Mouse (Mus musculus) midbrain, embryonic 15.5 days (tissue): ENCODE results near the gene Fam174b. TPM values are rescaled to one million over a fixed set of nuclear protein-coding genes. Genes with fewer than 3 reads are reported as not detected.

Experiments
- ATAC-seq: fragments of 200-750 bp; cut with Nextera tagmentation; replicated peaks from 2 replicates; pipeline ENCODE4 v1.8.0; 2017; ENCODE audit warnings: moderate TSS enrichment
- H3K27ac ChIP-seq: fragments of 300-500 bp; sonication (generic); 2 replicates; pipeline ENCODE4 v1.5.1; 2015; ENCODE audit warnings: mild to moderate bottlenecking, inconsistent platforms
- H3K27me3 ChIP-seq: fragments of 300-500 bp; sonication (generic); replicated peaks from 2 replicates; pipeline ENCODE4 v1.6.1; 2015; ENCODE audit warnings: inconsistent platforms
- H3K36me3 ChIP-seq: fragments of 300-500 bp; sonication (generic); replicated peaks from 2 replicates; pipeline ENCODE4 v1.6.1; 2015; ENCODE audit warnings: inconsistent platforms
- H3K4me1 ChIP-seq: fragments of 300-500 bp; sonication (generic); 2 replicates; pipeline ENCODE4 v1.6.1; 2015; ENCODE audit warnings: inconsistent platforms
- H3K4me2 ChIP-seq: fragments of 300-500 bp; sonication (generic); 2 replicates; pipeline ENCODE4 v1.6.1; 2015; ENCODE audit warnings: inconsistent platforms, mild to moderate bottlenecking, moderate library complexity
- H3K4me3 ChIP-seq: fragments of 300-500 bp; sonication (generic); 2 replicates; pipeline ENCODE4 v1.5.1; 2015; ENCODE audit warnings: mild to moderate bottlenecking, inconsistent platforms
- H3K9ac ChIP-seq: fragments of 300-500 bp; sonication (generic); 2 replicates; pipeline ENCODE4 v1.6.1; 2015; ENCODE audit warnings: mild to moderate bottlenecking, inconsistent platforms
- H3K9me3 ChIP-seq: fragments of 300-500 bp; sonication (generic); 2 replicates; pipeline ENCODE4 v1.6.1; 2016; ENCODE audit warnings: inconsistent platforms
- WGBS: fragments of 180-500 bp; shearing (Covaris S2); methylation state at CpG from one replicate; pipeline ENCODE4 v1.1.7; 2015; ENCODE audit warnings: mixed read lengths; 5-methylcytosine and 5-hydroxymethylcytosine counted together
- polyA plus RNA-seq: library from polyadenylated mRNA; unstranded; fragments of >200 nt; fragmentation: Nextera tagmentation; extraction: Ambion mirVana; gene quantifications from 2 replicates; pipeline ENCODE4 v1.2.1, GENCODE M21; 2015

The Fam174b gene
- polyA plus RNA-seq, 1 experiment from 2014 or later: 34.4 TPM

DNA sequence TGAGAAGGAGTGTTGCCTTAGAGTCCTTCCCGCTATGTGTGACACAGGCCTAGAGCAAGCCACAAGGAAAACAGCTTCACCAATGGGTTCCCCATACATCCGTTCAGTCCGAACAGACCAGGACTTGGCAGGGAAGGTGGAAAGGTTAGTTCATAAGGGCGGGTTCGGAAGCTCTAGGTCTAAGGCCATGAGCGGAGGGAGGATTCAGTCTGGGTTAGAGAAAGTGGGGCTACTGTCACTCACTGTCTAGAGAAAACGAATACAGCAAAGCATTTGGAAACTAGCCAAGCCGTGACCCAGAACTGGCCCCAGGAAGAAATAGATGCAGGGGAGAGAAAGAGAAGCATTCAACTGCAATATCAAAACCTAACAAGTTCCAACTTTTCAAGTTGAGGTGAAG lies 47.4 kb downstream of the Fam174b start:
- Histone ChIP-seq H3K9ac (no peak overlapping the region), H3K4me1 (no peaks in the 10 kb centered on the region), H3K4me2 (no peak overlapping the region), H3K36me3 (no peaks in the 10 kb centered on the region), H3K27me3 (no peaks in the 10 kb centered on the region), H3K27ac (no peak overlapping the region), H3K9me3 (no peaks in the 10 kb centered on the region), H3K4me3 (no peak overlapping the region)
- WGBS: 89% methylated on average over 8 of the region's 8 CpGs
- ATAC-seq: no peak

DNA sequence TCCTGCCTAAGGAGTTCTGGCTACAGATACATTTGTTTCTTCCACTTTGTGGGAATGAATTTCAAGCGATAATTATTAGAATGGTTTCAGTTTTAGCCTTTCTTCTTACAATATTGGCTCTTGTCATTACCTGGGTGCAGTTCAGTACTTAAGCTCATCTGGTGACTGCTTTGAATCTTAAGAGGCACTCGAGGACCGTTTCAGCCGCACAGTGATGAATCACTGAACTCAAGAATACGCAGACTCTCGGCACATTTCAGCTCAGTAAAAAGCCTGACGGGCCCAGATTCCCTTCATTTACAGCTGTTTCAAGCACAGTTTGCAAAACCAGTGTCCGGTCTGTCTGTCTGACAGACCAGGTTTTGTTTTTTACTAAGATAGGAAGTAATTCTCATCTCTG lies 51.0 kb downstream of the Fam174b start:
- no peak overlapping the region for H3K4me3 ChIP-seq
- WGBS: 64% methylated on average over 8 of the region's 8 CpGs

DNA sequence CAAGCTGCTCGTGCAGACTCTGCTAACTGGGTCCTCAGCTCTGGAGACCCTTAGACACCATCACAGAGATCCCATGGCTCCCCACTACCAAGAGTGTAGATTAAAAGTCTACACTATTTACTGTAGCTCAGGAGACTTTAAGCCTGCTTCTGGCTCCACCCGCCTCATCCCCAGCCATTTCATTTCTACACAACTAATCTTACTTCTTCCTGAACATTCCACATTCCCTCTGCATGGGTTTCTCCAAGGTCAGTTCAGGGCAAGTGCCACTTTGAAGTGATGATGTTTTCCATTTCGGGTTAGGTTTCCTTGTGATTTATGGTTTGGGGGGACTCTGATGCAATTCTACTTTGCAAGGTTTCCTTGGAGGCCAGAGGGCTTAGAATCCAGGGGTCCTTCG lies 52.1 kb downstream of the Fam174b start:
- no peak overlapping the region for H3K9ac ChIP-seq

More for the DNA sequence above, 51.0 kb downstream of the Fam174b start:
- Histone ChIP-seq H3K9ac (no peak overlapping the region), H3K4me1 (no peaks in the 10 kb centered on the region), H3K9me3 (no peaks in the 10 kb centered on the region), H3K27me3 (no peaks in the 10 kb centered on the region), H3K4me2 (no peak overlapping the region), H3K36me3 (no peaks in the 10 kb centered on the region), H3K27ac (no peak overlapping the region)
- no peak for ATAC-seq

DNA sequence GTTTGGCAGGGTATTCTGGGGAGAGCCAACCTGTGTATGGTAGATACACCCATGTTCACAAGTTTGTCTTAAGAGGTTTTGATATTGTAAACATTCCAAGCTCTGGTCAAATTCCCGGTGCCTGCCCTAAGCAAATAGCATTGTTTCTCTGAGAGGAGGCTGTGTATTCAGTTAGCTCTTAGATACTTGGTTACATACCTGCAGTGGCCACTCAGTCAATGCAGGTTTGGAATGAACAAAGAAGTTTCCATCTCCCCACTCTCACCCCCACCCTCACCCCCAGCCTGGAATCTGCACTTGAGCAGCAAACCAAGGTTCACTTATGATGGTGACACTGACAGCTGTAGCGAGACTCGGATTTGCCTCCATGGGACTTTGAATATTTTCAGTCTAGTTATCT lies 52.5 kb downstream of the Fam174b start:
- no peaks in the 10 kb centered on the region for H3K4me1 ChIP-seq
- no peak overlapping the region for H3K27ac ChIP-seq
- ATAC-seq: no peak
- no peaks in the 10 kb centered on the region for H3K27me3 ChIP-seq
- no peak overlapping the region for H3K4me2 ChIP-seq
- no peak overlapping the region for H3K4me3 ChIP-seq
- H3K9me3 ChIP-seq: no peaks in the 10 kb centered on the region
- no peaks in the 10 kb centered on the region for H3K36me3 ChIP-seq
- WGBS: 61% methylated on average over 3 of the region's 3 CpGs
- no peak overlapping the region for H3K9ac ChIP-seq

More for the DNA sequence above, 52.1 kb downstream of the Fam174b start:
- no peak for ATAC-seq
- Histone ChIP-seq H3K4me2 (no peak overlapping the region), H3K4me1 (no peaks in the 10 kb centered on the region), H3K27ac (no peak overlapping the region), H3K4me3 (no peak overlapping the region), H3K9me3 (no peaks in the 10 kb centered on the region), H3K36me3 (no peaks in the 10 kb centered on the region), H3K27me3 (no peaks in the 10 kb centered on the region)
- 91% methylated on average over 4 of the region's 4 CpGs for WGBS

DNA sequence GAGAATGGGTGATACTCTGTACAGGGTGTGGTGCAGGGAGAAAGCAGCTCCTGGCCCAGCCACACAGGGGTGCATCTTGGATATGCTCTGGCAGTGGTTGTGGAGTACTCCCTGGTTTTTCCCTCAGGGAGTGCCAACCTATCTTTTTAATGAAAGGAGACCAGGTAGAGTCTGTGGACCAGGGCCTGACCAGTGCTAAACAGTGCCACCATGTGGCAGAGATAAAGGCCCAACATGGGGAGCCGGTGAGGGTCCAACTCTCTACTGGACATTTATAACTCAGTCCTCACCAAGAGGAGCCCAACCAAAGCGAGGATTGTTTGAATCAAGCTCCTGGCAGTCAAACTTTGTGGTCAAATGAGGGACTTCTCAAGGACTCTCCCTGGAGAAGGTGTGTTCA lies 69.2 kb downstream of the Fam174b start:
- WGBS: 70% methylated on average over 2 of the region's 2 CpGs
- Histone ChIP-seq H3K4me3 (no peak overlapping the region), H3K9me3 (no peaks in the 10 kb centered on the region), H3K27ac (no peak overlapping the region), H3K4me2 (no peak overlapping the region), H3K9ac (no peak overlapping the region), H3K27me3 (no peaks in the 10 kb centered on the region), H3K4me1 (no peaks in the 10 kb centered on the region), H3K36me3 (no peaks in the 10 kb centered on the region)
- no peak for ATAC-seq

DNA sequence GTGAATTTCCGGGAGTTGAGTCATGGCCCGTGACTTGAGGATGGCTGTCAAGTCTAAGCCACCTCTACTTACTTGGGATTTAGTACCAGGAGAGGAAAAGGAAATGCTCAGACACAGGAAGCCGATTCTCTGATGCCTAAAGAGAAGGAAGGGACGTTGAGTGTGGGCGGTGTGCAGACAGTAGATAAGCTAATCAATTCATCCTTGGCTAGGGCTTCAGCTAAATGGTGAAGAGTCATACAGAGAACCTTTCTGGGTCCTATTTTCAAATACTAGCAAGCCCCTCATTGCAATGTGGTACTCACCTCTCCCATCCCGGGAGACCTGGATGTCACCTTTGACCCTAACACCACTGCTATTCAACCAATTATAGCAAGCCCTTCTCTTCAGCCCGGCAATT lies 71.3 kb downstream of the Fam174b start:
- H3K27me3 ChIP-seq: no peaks in the 10 kb centered on the region
- no peaks in the 10 kb centered on the region for H3K36me3 ChIP-seq
- H3K27ac ChIP-seq: no peak overlapping the region
- no peak for ATAC-seq
- WGBS: 92% methylated on average over 7 of the region's 7 CpGs
- no peak overlapping the region for H3K4me2 ChIP-seq
- H3K4me1 ChIP-seq: no peaks in the 10 kb centered on the region
- H3K9ac ChIP-seq: no peak overlapping the region
- H3K4me3 ChIP-seq: no peak overlapping the region
- no peaks in the 10 kb centered on the region for H3K9me3 ChIP-seq

DNA sequence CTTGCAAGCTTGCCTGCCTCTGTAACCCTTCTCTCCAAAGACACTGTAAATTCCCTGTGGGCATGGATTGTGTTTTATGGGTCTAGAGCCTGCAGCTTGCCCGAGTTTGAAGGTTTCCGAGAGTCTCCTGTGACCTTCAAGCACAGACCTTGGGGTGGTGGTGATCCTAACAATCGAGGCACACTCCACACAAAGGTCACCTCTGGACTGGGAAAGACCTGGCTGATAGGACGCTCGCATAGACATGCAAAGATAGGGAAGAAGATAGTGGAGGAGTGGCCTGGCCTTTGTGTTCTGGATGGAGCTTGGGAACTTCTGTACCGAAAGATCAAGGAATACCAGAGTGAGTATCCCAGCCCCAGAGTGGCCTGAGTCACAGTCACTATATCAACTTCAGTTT lies 72.1 kb downstream of the Fam174b start:
- Histone ChIP-seq H3K4me1 (no peaks in the 10 kb centered on the region), H3K27ac (no peak overlapping the region), H3K9ac (no peak overlapping the region), H3K27me3 (no peaks in the 10 kb centered on the region), H3K36me3 (no peaks in the 10 kb centered on the region), H3K9me3 (no peaks in the 10 kb centered on the region), H3K4me3 (no peak overlapping the region), H3K4me2 (no peak overlapping the region)
- no peak for ATAC-seq
- 91% methylated on average over 6 of the region's 6 CpGs for WGBS

DNA sequence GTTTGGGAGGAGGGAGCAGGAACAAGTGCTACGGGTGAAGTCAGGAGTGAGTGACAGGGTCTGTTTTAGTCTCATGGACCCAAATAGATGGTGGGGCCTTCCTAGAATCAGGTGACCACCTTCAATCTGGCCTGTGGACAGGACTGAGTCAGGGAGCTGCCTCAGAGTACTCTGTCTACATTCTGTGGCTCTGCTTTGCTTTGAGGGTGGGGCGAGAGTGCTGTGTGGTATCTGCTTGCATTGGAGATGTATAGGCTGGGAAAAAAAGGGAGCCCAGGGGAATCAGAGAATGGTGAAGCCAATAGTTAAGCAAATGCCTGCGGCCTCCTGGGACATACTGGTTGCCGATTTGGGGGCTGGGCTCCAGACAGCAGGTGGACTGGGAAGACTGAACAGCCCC lies 73.8 kb downstream of the Fam174b start:
- no peaks in the 10 kb centered on the region for H3K9me3 ChIP-seq
- no peak overlapping the region for H3K27ac ChIP-seq
- H3K4me1 ChIP-seq: no peaks in the 10 kb centered on the region
- H3K4me2 ChIP-seq: no peak overlapping the region
- no peaks in the 10 kb centered on the region for H3K27me3 ChIP-seq
- no peaks in the 10 kb centered on the region for H3K36me3 ChIP-seq
- WGBS: 81% methylated on average over 4 of the region's 4 CpGs
- H3K9ac ChIP-seq: no peak overlapping the region
- no peak for ATAC-seq
- H3K4me3 ChIP-seq: no peak overlapping the region

DNA sequence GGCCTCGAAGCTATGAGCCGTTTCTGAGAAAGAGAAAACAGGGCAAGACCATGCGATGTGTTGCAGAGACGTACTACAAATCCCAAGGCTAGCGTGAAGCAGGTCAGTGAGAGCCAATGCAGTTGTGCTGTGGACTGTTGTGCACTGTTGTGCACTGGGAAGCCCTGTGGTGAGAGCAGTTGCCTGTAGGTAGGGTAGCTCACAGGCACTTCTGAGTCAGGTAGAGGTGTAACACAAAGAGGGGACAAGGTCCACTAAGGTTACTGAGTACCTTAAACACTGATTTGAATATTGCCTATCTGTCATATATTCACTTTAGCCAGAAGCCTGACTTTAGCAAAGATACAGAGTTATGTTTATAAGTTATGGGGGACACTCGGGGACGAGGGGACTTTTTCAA lies 74.4 kb downstream of the Fam174b start:
- no peak overlapping the region for H3K4me2 ChIP-seq
- H3K4me1 ChIP-seq: no peaks in the 10 kb centered on the region
- no peaks in the 10 kb centered on the region for H3K27me3 ChIP-seq
- ATAC-seq: no peak
- H3K27ac ChIP-seq: no peak overlapping the region
- no peak overlapping the region for H3K9ac ChIP-seq
- H3K36me3 ChIP-seq: no peaks in the 10 kb centered on the region
- no peaks in the 10 kb centered on the region for H3K9me3 ChIP-seq
- no peak overlapping the region for H3K4me3 ChIP-seq
- 87% methylated on average over 7 of the region's 7 CpGs for WGBS

DNA sequence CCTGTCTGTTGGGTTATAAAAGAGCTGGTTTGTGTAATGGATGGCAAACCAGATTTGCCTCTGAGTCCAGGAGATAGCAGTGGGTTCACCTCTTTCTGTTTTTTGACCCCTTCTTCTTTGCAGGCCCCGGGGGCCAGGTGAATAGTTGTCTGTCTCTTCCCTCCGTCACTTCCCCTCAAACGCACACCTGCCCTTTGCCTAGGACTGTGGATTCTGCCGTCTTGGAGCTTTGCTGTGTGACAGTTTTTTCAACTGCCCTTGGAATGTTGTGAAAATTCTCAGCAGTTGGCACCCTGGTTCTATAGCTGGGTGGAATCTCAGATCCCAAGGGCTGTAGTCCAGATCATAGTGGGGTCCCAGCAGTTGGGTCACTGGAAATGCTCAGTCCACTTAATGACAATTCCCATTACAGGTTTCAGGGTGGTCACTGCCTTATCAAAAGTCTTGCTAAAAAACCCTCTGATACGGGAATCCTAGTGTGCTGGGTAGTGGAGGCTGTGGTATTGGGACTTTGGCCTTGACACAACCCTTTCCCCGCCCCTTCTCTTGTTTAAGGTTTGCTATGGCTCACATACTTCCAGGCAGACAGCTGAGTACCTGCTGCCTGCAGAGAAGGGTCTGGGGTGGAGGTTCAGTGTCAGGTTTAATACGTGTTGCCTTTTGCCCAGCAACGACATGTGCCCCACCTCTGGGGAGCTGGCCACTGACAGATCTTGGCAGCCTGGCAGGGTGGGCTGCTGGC lies 76.3 kb downstream of the Fam174b start:
- ATAC-seq: no peak
- H3K9me3 ChIP-seq: no peaks in the 10 kb centered on the region
- H3K9ac ChIP-seq: no peak overlapping the region
- no peaks in the 10 kb centered on the region for H3K27me3 ChIP-seq
- H3K4me1 ChIP-seq: no peaks in the 10 kb centered on the region
- no peaks in the 10 kb centered on the region for H3K36me3 ChIP-seq
- no peak overlapping the region for H3K4me3 ChIP-seq
- H3K4me2 ChIP-seq: no peak overlapping the region
- H3K27ac ChIP-seq: no peak overlapping the region
- 85% methylated on average over 8 of the region's 8 CpGs for WGBS

DNA sequence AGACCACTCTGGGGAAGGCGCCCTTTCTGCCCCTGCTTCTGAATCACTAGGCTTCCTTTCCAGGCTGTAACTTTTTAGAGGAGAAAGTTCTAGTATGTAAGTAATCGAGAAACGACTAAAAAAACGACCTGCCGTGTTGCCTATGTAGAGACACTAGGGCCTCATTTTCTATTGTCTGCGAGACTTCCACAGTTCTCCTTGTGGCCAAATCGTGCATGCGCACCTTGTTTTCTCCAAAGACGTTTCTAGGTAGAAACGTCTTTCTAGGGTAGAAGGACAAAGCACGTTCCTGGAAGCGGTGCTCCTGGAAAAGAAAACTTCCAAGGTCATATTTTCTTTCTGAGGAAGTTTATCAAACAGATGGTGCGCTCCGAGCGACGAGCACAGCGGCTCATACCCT lies 79.3 kb downstream of the Fam174b start:
- WGBS: 86% methylated on average over 17 of the region's 17 CpGs

More for the DNA sequence above, 79.3 kb downstream of the Fam174b start:
- Histone ChIP-seq H3K9me3 (no peaks in the 10 kb centered on the region), H3K4me1 (no peaks in the 10 kb centered on the region), H3K27me3 (no peaks in the 10 kb centered on the region), H3K9ac (no peak overlapping the region), H3K4me3 (no peak overlapping the region), H3K4me2 (no peak overlapping the region), H3K27ac (no peak overlapping the region), H3K36me3 (no peaks in the 10 kb centered on the region)
- no peak for ATAC-seq
